Mouse (Mus musculus) telencephalon, adult 2 months (tissue): ENCODE results near the gene Tchhl1.

ENCODE experiments used
- DNase-seq: peaks from one replicate; pipeline ENCODE4 v3.0.0-alpha.2; 2011; ENCODE audit warnings: low read depth, low spot score

The Tchhl1 gene

DNA sequence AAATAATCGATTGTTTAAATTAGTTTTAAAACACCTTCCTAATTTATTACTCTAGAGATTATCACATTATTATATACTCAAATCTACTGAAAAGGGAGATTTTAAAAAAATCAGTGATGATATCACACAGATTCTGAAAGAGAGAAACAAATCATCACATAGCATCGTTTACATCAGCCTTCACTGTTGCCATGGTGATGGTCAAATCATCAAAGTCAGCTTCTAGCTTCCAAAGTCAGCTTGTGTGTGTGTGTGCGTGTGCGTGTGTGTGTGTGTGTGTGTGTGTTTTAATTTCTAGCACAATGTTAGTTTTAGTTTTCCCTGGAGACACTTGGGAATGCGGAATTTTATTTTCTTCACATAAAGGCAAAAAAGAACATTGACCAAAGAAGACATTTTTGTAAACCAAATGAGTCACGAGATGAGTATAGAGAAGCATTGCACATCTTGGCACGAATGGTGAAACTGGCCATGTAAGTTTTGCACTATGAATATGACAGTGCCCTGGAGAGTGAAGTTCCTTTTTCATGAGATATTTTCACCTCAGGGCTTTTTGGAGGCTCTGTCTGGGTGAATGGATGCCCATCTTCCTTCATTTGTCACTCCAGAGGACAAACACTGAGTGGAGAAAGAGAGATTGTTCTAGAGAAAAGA lies 36.1 kb downstream of the Tchhl1 start:
- peak; percentile 5 for DNase-seq

DNA sequence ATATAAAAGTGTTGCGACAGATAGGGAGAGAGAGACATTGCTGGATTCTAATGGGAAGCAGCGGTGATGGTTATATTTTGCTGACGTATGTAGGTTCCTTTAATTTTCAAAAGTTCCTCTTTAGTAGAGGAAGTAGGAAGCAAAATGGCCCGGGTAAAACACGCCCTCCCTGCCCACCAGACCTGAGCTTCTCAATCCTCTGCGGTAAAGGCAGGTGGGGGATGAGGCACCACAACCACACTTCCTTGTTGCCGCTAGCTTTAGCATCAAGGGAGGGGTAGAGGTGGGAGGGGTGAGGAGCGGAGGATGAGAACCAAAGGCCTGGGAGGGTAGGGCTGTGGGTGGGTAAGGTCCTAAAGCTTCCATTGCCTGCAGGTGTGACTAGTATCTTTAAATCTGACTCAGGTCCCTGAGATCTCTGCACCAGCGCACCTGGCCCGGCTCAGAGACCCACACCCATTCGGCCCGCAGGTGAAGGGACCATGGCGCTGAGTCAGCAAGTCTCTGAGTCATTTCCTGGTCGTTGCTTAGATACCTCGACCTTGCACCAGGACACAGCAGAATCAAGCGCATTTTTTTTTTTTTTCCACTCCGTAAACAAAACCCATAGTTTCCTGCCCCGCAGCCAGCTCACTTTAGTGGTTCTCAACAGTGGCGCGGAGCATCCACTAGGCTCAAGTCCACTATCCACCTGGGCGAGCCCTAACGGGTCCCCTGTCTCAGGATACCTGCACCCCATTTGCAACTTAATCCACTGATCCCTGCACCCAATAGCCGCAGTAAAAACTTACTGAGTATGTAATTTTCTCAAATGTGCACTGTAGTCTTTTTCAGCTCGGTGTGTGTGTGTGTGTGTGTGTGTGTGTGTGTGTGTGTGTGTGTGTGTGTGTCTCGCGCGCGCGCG lies 37.7 kb downstream of the Tchhl1 start:
- no peak for DNase-seq

GRCm38 (mm10) chr3:93506881-93507325 lies 38.3 kb downstream of the Tchhl1 start:
- DNase-seq: no peak

DNA sequence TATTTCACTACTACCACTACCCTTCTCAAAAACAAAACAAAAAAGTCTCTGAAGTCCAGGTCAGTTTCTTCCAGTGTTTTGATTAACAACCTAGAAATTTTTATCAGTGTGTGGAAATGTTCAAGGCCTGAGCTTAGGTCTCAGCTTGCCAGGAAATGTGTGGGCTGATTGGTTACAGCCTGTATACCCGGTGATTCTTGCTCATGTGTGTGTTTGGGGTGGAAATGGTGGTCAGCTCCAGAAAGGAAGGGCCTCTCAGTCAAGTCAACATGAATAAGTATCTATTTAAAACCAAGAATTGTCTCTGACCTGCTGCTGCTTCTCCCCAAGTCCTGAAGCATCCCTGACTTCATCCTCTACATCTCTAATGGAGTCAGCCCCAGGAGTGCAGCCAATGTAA lies 40.7 kb downstream of the Tchhl1 start:
- DNase-seq: no peak

GRCm38 (mm10) chr3:93511036-93511435 lies 42.5 kb downstream of the Tchhl1 start:
- DNase-seq: no peak

DNA sequence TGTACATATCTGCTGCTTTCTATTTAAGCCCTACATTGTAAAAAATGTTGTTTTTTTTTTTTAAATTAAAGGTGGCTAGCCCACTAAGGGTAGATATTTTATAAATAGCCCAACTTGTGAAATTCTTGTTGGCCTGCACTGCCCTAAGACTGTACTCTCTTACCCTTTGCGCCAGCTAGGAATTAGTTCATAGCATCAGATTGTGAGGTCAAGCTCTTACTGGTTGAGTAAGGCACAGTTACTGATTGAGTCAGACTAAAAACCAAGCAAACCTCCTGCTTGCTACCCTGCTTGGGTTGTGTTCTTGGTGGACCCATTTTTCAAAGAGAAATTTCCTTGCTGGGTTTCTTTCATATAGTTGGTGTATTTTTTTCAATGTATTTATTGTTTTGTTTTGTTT lies 43.2 kb downstream of the Tchhl1 start:
- no peak for DNase-seq

DNA sequence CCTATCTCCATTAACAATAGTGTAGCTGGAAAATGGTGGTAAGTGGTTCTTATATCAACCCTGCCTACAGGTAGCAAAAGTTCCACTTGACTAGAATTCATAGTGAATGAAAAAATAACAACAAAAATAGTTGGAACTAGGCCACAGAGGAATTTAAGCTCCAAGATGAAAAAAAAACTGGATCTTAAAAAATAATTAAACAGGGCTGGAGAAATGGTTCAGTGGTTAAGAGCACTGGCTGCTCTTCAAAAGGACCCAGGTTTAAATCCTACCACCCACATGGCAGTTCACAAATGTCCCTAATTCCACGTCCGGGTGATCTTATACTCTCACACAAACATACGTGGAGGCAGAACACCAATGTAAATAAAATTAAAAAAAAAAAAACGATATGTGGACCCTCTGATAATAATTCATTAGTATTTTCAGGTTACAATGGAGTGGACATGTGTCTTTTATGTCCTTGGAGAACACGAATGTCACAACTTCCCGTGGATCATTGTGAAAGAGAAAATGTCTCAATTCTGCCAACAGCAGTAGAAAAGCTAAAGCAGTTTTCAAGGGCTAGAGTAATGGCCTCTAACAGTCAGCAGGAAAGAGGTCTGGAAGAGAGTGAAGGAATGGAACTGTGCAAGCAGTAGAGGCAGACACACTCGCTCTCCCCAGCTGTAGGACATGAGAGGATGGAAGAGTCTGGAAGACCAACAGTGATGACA lies 44.0 kb downstream of the Tchhl1 start:
- DNase-seq: no peak

GRCm38 (mm10) chr3:93514628-93515027 lies 46.1 kb downstream of the Tchhl1 start:
- no peak for DNase-seq

GRCm38 (mm10) chr3:93517343-93517742 lies 48.8 kb downstream of the Tchhl1 start:
- DNase-seq: no peak

- no peak for DNase-seq
Measured at GRCm38 (mm10) chr3:93519856-93520329, 51.3 kb downstream of the Tchhl1 start.

DNA sequence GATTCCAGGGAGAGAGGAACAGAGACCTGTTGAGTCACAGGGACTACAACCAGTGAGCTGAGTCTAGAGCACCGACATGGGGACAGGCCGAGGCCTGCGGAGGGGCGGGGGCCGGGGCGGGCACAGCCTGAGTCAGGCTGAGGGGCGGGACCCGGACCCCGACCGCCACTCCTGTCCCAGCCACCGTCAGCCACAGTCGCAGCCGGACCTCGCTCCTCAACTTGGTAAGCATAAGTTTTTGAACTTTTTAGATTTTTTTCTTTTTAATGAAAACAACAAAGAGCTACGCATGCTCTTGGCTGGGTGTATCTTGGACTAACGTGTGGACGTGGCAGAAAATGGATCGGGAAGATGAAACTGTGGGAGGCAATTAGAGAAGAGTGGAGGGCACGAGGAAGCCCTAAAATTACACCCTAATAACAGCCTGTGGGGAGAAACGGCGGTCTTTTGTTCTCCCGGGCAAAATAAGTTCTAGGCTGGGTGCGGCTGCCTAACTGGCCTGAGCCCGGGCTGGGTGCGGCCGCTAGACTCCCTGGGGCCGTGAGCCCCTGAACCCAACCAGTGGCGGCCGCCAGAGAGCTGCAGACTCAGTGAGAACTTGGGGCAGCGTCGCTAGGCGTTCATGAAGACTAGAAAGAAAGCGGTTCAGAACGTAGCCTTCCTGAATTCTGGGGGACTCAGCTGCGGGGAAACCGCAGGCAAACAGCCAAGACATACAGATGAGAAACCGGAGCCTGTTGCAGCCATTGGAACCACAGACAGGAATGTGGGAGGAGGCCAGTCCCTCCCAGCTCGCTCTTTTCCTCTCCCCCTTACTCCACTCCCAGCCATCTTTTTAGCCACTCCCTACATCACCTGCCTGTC lies 52.0 kb downstream of the Tchhl1 start, which contains the start of gene S100a11:
Gene S100a11 (plus strand): TSS at position 159 of the 864 bp plus-strand sequence.
- DNase-seq: no peak
